Comparison of ENCODE assay signal across 18 mouse cellular contexts in the genomic region with DNA sequence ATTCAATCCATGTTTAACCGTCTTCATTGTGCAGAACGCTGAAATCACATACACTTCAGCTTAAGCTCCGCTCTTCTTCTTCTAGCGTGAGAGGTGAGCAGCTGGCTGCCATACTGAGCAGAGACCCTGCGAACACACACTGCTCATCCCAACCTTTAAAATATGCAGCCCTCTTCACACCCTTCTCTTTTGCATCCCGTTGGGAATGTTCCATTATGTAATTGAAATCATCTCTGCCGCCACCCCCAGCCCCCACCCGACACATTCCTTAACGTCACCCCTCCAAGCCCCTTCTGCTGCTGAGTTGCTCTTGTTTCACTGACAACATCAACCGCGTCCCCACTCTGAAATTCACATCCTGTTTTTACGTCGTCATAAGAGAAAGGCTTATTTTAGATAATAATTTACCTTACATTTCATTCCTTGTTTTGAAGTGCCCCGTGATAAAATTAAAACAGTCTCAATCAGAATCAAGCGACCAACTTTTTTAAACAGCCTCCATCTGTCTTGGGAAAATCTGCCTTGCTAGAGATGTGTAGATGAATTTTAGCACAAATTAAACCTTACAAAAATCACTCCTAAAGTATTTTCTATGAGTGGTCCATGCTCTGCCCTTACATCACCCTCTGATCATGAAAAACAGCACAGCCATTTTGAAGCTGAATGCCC.
DNase-seq lines count a peak whose midpoint lies in the region; ATAC-seq lines count a peak whose summit lies in the region.
"Had no signal": no experiment of that assay in that cellular context is flagged by ENCODE, and none has a peak within 500 bp of the region (broad histone marks: within the 10 kb centered on the region; RNA-seq: fewer than 3 reads in every experiment).

No protein-coding gene starts in this region.

- no peak overlapping the region for H3K27ac ChIP-seq in forebrain, embryonic 12.5 days
- H3K27ac ChIP-seq: limb, embryonic 15.5 days; midbrain, embryonic 10.5 days; neural tube, embryonic 15.5 days had no signal

- H3K4me2 ChIP-seq in forebrain, embryonic 12.5 days: no peak overlapping the region
- H3K4me2 ChIP-seq: limb, embryonic 15.5 days; neural tube, embryonic 15.5 days had no signal

- no peak overlapping the region for H3K4me3 ChIP-seq in forebrain, embryonic 12.5 days (replicated peaks)
- H3K4me3 ChIP-seq: limb, embryonic 15.5 days; midbrain, embryonic 10.5 days; myocyte; neural tube, embryonic 15.5 days had no signal

- no peaks in the 10 kb centered on the region for H3K9me3 ChIP-seq in forebrain, embryonic 12.5 days
- H3K9me3 ChIP-seq: limb, embryonic 15.5 days; midbrain, embryonic 10.5 days; neural tube, embryonic 15.5 days had no signal

- H3K36me3 ChIP-seq in forebrain, embryonic 12.5 days (replicated peaks): no peaks in the 10 kb centered on the region
- H3K36me3 ChIP-seq: limb, embryonic 15.5 days; midbrain, embryonic 10.5 days; neural tube, embryonic 15.5 days had no signal

- DNase-seq in left cerebral cortex, adult 18-20 months (ENCODE audit: low spot score in 2 of 2): peak; percentile 21 to 55
- DNase-seq in left cerebral cortex, adult 11 months (ENCODE audit: low spot score): no peak
- DNase-seq in frontal cortex, postnatal 14 days (ENCODE audit: low spot score in 2 of 2): peak; percentile 25 to 32
- DNase-seq in right cerebral cortex, postnatal 14 days: peak; percentile 32
- no peak for DNase-seq in cerebellum, adult 8-10 months
- DNase-seq in cerebellum, adult 11 months: no peak
- DNase-seq: adrenal gland, adult 8-10 months; B cell, adult 2 months; cerebellum, adult 9-11 months; embryo, embryonic 11 days; kidney, postnatal 4 days; thymus, postnatal 25 days had no signal

- WGBS in forebrain, embryonic 12.5 days: 76% methylated on average over 15 of the region's 15 CpGs

- 0 out of 2 replicates have a peak, but pooled peaks have one; percentile 47 for ATAC-seq in forebrain, embryonic 12.5 days (ENCODE audit: low FRiP score)
- ATAC-seq in megakaryocyte, adult 5-6 weeks (ENCODE audit: poor library complexity, severe bottlenecking): no peak

- no peaks in the 10 kb centered on the region for H3K27me3 ChIP-seq in forebrain, embryonic 12.5 days
- H3K27me3 ChIP-seq: limb, embryonic 15.5 days; neural tube, embryonic 15.5 days had no signal

- peaks cover 9% of the 10 kb centered on the region; the same call in 1 of the 2 replicates for H3K4me1 ChIP-seq in forebrain, embryonic 12.5 days
- H3K4me1 ChIP-seq: limb, embryonic 15.5 days; neural tube, embryonic 15.5 days had no signal

- no peak overlapping the region for H3K9ac ChIP-seq in forebrain, embryonic 12.5 days
- H3K9ac ChIP-seq: limb, embryonic 15.5 days; neural tube, embryonic 15.5 days had no signal

Comparison
In these comparisons a context has a peak if more than half of its experiments do, and no peak if none do; other contexts are left out.
1. DNase-seq: peak in left cerebral cortex, adult 18-20 months (2 of 2), frontal cortex, postnatal 14 days (2 of 2) and right cerebral cortex, postnatal 14 days (single experiment); none in left cerebral cortex, adult 11 months (single experiment), cerebellum, adult 8-10 months (single experiment) and cerebellum, adult 11 months (single experiment).